Mouse (Mus musculus) urinary bladder, postnatal 4 days (tissue): ENCODE measurements around the gene Bend5.
A peak's percentile ranks its signal among the peaks of the same experiment; 100 is the strongest.

Experiments used
- DNase-seq, 2 experiments: peaks; one replicate each; pipeline ENCODE4 v3.0.0; 2021 to 2022; ENCODE audit warnings: low spot score in 2 of 2

The Bend5 gene

GRCm38 (mm10) chr4:111442435-111443238 is 27.8 kb downstream of the Bend5 start:
- peak in 1 of 2 experiments; percentile 46 for DNase-seq

GRCm38 (mm10) chr4:111443906-111444615 is 29.3 kb downstream of the Bend5 start:
- DNase-seq = no peak

- DNase-seq = no peak
These were observed 29.9 kb downstream of the Bend5 start for GRCm38 (mm10) chr4:111444616-111445160.

GRCm38 (mm10) chr4:111447918-111448317 is 33.1 kb downstream of the Bend5 start:
- DNase-seq = no peak

- no peak for DNase-seq
These were observed 33.8 kb downstream of the Bend5 start for GRCm38 (mm10) chr4:111448586-111448985.

GRCm38 (mm10) chr4:111449442-111450199 is 34.8 kb downstream of the Bend5 start:
- DNase-seq = no peak

- DNase-seq = no peak
These were observed 36.6 kb downstream of the Bend5 start for GRCm38 (mm10) chr4:111451283-111451918.

GRCm38 (mm10) chr4:111452192-111452591 is 37.4 kb downstream of the Bend5 start:
- DNase-seq = no peak

- no peak for DNase-seq
These were observed 38.5 kb downstream of the Bend5 start for GRCm38 (mm10) chr4:111453275-111453674.

- no peak for DNase-seq
These were observed 40.8 kb downstream of the Bend5 start for GRCm38 (mm10) chr4:111455621-111456020.

- DNase-seq = no peak
These were observed 42.8 kb downstream of the Bend5 start for GRCm38 (mm10) chr4:111457568-111457967.

- DNase-seq = no peak
These were observed 52.5 kb downstream of the Bend5 start for GRCm38 (mm10) chr4:111467293-111467773.

GRCm38 (mm10) chr4:111467796-111468195 is 53.0 kb downstream of the Bend5 start:
- no peak for DNase-seq

- DNase-seq = no peak
These were observed 55.0 kb downstream of the Bend5 start for GRCm38 (mm10) chr4:111469847-111470246.

- no peak for DNase-seq
These were observed 56.9 kb downstream of the Bend5 start for GRCm38 (mm10) chr4:111471726-111472125.

- no peak for DNase-seq
These were observed 57.7 kb downstream of the Bend5 start for GRCm38 (mm10) chr4:111472511-111472910.

- no peak for DNase-seq
These were observed 58.2 kb downstream of the Bend5 start for GRCm38 (mm10) chr4:111473014-111473413.

- DNase-seq = no peak
These were observed 60.7 kb downstream of the Bend5 start for GRCm38 (mm10) chr4:111475374-111475971.

- DNase-seq = no peak
These were observed 62.7 kb downstream of the Bend5 start for GRCm38 (mm10) chr4:111477507-111477906.

GRCm38 (mm10) chr4:111483499-111483898 is 68.7 kb downstream of the Bend5 start:
- DNase-seq = no peak

GRCm38 (mm10) chr4:111485189-111485588 is 70.4 kb downstream of the Bend5 start:
- DNase-seq = peak in 1 of 2 experiments; percentile 32
